Mouse (Mus musculus) CH12.LX (cell line): Measurements from ENCODE around the gene Nbas. TPM values are rescaled to one million over a fixed set of nuclear protein-coding genes. Genes with fewer than 3 reads are reported as not detected.

ENCODE experiments used
- DNase-seq: peaks from one replicate; pipeline ENCODE4 v3.0.0-alpha.2; 2013; ENCODE audit errors: extremely low read depth
- H3K27ac ChIP-seq: 2 replicates; pipeline ENCODE4 v1.5.1; 2012; ENCODE audit warnings: low read depth, mild to moderate bottlenecking, control low read depth, moderate library complexity; ENCODE audit not compliant: insufficient read depth
- H3K27me3 ChIP-seq: replicated peaks from 2 replicates; pipeline ENCODE3; 2012; ENCODE audit warnings: inconsistent platforms
- H3K36me3 ChIP-seq, 2 experiments: replicated peaks in 1 of 2; 2 replicates each; pipeline versions ENCODE3 to v1.6.1; 2012; ENCODE audit warnings: inconsistent platforms in 1 of 2, low read length in 1 of 2, mild to moderate bottlenecking in 1 of 2, mixed read lengths in 1 of 2, moderate library complexity in 1 of 2; ENCODE audit not compliant: control insufficient read depth in 1 of 2, insufficient read depth in 1 of 2
- H3K4me1 ChIP-seq, 2 experiments: 2 replicates each; pipeline ENCODE4 v1.6.1; 2012; ENCODE audit warnings: inconsistent platforms in 1 of 2, moderate library complexity in 1 of 2; ENCODE audit not compliant: insufficient read depth in 2 of 2, control insufficient read depth in 1 of 2
- H3K4me2 ChIP-seq: 2 replicates; pipeline ENCODE4 v1.6.1; 2012; ENCODE audit warnings: low read depth, mild to moderate bottlenecking, control low read depth; ENCODE audit not compliant: poor library complexity, insufficient read depth, severe bottlenecking
- H3K4me3 ChIP-seq, 3 experiments: fragments of 150-350 bp in 1 of 3; sonication (generic) in 1 of 3; replicated peaks in 1 of 3; 2 replicates each; pipeline versions ENCODE3 to v1.5.1; 2011 to 2012; ENCODE audit warnings: low read depth in 2 of 3, low read length in 2 of 3, mild to moderate bottlenecking in 2 of 3, moderate library complexity in 2 of 3, control low read depth in 1 of 3, improper control_type of control experiment in 1 of 3, inconsistent platforms in 1 of 3, mixed read lengths in 1 of 3; ENCODE audit not compliant: poor library complexity in 1 of 3
- H3K79me2 ChIP-seq: replicated peaks from 2 replicates; pipeline ENCODE4 v1.6.1; 2012; ENCODE audit warnings: mild to moderate bottlenecking, moderate library complexity; ENCODE audit not compliant: control insufficient read depth, poor library complexity, insufficient read depth, severe bottlenecking; ENCODE audit errors: extremely low read depth
- H3K9ac ChIP-seq: 2 replicates; pipeline ENCODE4 v1.6.1; 2012; ENCODE audit warnings: low read depth, mild to moderate bottlenecking, control low read depth, moderate library complexity; ENCODE audit not compliant: insufficient read depth
- H3K9me3 ChIP-seq: replicated peaks from 2 replicates; pipeline ENCODE3; 2012; ENCODE audit warnings: low read length, inconsistent platforms, mixed read lengths
- CHD1 ChIP-seq: IDR thresholded peaks from 2 replicates; pipeline ENCODE4 v1.6.1; 2012; ENCODE audit warnings: low read depth, low read length, improper control_type of control experiment, inconsistent platforms
- CHD2 ChIP-seq: IDR thresholded peaks from 2 replicates; pipeline ENCODE4 v1.6.1; 2011; ENCODE audit warnings: low read length, improper control_type of control experiment
- E2F4 ChIP-seq: IDR thresholded peaks from 2 replicates; pipeline ENCODE4 v1.6.1; 2011; ENCODE audit warnings: low read depth, low read length, improper control_type of control experiment; ENCODE audit not compliant: insufficient replicate concordance
- ELF1 ChIP-seq: IDR thresholded peaks from 2 replicates; pipeline ENCODE4 v1.6.1; 2014; ENCODE audit warnings: low read depth, mild to moderate bottlenecking, inconsistent platforms, low read length, improper control_type of control experiment
- ETS1 ChIP-seq: conservative IDR thresholded peaks from 2 replicates; pipeline ENCODE4 v1.6.1; 2012; ENCODE audit warnings: low read depth, mild to moderate bottlenecking, inconsistent platforms, low read length, improper control_type of control experiment, moderate library complexity
- HCFC1 ChIP-seq: IDR thresholded peaks from 2 replicates; pipeline ENCODE4 v1.6.1; 2012; ENCODE audit warnings: low read depth, mild to moderate bottlenecking, inconsistent platforms, low read length, improper control_type of control experiment
- IRF4 ChIP-seq: IDR thresholded peaks from 2 replicates; pipeline ENCODE4 v1.6.1; 2014; ENCODE audit warnings: low read depth, mild to moderate bottlenecking, inconsistent platforms, low read length, improper control_type of control experiment
- KAT2A ChIP-seq: IDR thresholded peaks from 2 replicates; pipeline ENCODE4 v1.6.1; 2012; ENCODE audit warnings: low read length, improper control_type of control experiment, inconsistent platforms; ENCODE audit not compliant: insufficient replicate concordance
- MAFK ChIP-seq: IDR thresholded peaks from 2 replicates; pipeline ENCODE4 v1.6.1; 2011; ENCODE audit warnings: low read length, improper control_type of control experiment; ENCODE audit not compliant: insufficient replicate concordance
- MAX ChIP-seq: IDR thresholded peaks from 2 replicates; pipeline ENCODE4 v1.6.1; 2011; ENCODE audit warnings: low read length, improper control_type of control experiment
- MAZ ChIP-seq: IDR thresholded peaks from 2 replicates; pipeline ENCODE4 v1.6.1; 2012; ENCODE audit warnings: low read depth, mild to moderate bottlenecking, inconsistent platforms, low read length, improper control_type of control experiment, moderate library complexity
- MEF2A ChIP-seq: IDR thresholded peaks from 2 replicates; pipeline ENCODE4 v1.6.1; 2014; ENCODE audit warnings: low read depth, mild to moderate bottlenecking, inconsistent platforms, low read length, improper control_type of control experiment, borderline replicate concordance
- MXI1 ChIP-seq: IDR thresholded peaks from 2 replicates; pipeline ENCODE4 v1.6.1; 2011; ENCODE audit warnings: mild to moderate bottlenecking, low read depth, low read length, improper control_type of control experiment
- MYC ChIP-seq: IDR thresholded peaks from 2 replicates; pipeline ENCODE4 v1.6.1; 2011; ENCODE audit warnings: low read depth, mild to moderate bottlenecking, improper control_type of control experiment, low read length
- NELFE ChIP-seq: IDR thresholded peaks from 2 replicates; pipeline ENCODE4 v1.6.1; 2011; ENCODE audit warnings: low read depth, low read length, improper control_type of control experiment
- NRF1 ChIP-seq: IDR thresholded peaks from 2 replicates; pipeline ENCODE4 v1.6.1; 2014; ENCODE audit warnings: low read depth, mild to moderate bottlenecking, inconsistent platforms, low read length, improper control_type of control experiment, moderate library complexity
- POLR2A ChIP-seq: IDR thresholded peaks from 2 replicates; pipeline ENCODE4 v1.6.1; 2011; ENCODE audit warnings: low read depth, mild to moderate bottlenecking, improper control_type of control experiment, low read length
- POLR2AphosphoS2 ChIP-seq: IDR thresholded peaks from 2 replicates; pipeline ENCODE4 v1.6.1; 2011; ENCODE audit warnings: low read depth, low read length, improper control_type of control experiment
- RCOR1 ChIP-seq: conservative IDR thresholded peaks from 2 replicates; pipeline ENCODE4 v1.6.1; 2012; ENCODE audit warnings: low read depth, mild to moderate bottlenecking, inconsistent platforms, low read length, improper control_type of control experiment
- TBP ChIP-seq: conservative IDR thresholded peaks from 2 replicates; pipeline ENCODE4 v1.6.1; 2011; ENCODE audit warnings: low read depth, low read length, improper control_type of control experiment
- TCF12 ChIP-seq: IDR thresholded peaks from 2 replicates; pipeline ENCODE4 v1.6.1; 2014; ENCODE audit warnings: low read depth, mild to moderate bottlenecking, inconsistent platforms, low read length, improper control_type of control experiment
- UBTF ChIP-seq: IDR thresholded peaks from 2 replicates; pipeline ENCODE4 v1.6.1; 2012; ENCODE audit warnings: low read depth, mild to moderate bottlenecking, inconsistent platforms, low read length, improper control_type of control experiment, moderate library complexity
- ZMIZ1 ChIP-seq: IDR thresholded peaks from 2 replicates; pipeline ENCODE4 v1.6.1; 2012; ENCODE audit warnings: low read depth, mild to moderate bottlenecking, inconsistent platforms, low read length, improper control_type of control experiment
- dilution Hi-C: fragments of 300-500 bp; cut with MboI; formaldehyde crosslinking; loops from 2 replicates; pipeline ENCODE4 v1.14.3; 2020; ENCODE audit warnings: low sequenced_read_pairs; ENCODE audit not compliant: extremely low pct_unique_long_range_greater_than_20kb, extremely low pct_ligation_motif_present
- in situ Hi-C: fragments of 300-500 bp; cut with MboI; formaldehyde crosslinking; loops from 3 replicates; pipeline ENCODE4 v1.14.3; 2019; ENCODE audit warnings: low sequenced_read_pairs, low pct_ligation_motif_present, low pct_unique_long_range_greater_than_20kb, mixed read lengths
- polyA plus RNA-seq: library from polyadenylated mRNA; unstranded; fragments of >175 nt; gene quantifications from 2 replicates; pipeline ENCODE4 v1.2.1, GENCODE M21; 2012; ENCODE audit warnings: low read depth; ENCODE audit not compliant: insufficient read length
- total RNA-seq, 2 experiments: library from RNA; depleted of rRNA; stranded (reverse); fragments of 300-350 nt in 1 of 2; fragments of >200 nt in 1 of 2; gene quantifications; 2 replicates each; pipeline ENCODE4 v1.2.3; 2012 to 2014

Gene Nbas
- total RNA-seq (2012; rRNA removed) = 38.7 and 51.6 TPM in 2 replicates
- 16.5 and 16.9 TPM in 2 replicates for total RNA-seq (2014; rRNA removed)
- polyA plus RNA-seq = 18.9 and 22.1 TPM in 2 replicates

- Histone ChIP-seq H3K4me3 (peak within 1 kb of the TSS; percentile 83 to 99 (median 85)), H3K79me2 (peaks cover 21% of the 10 kb centered on the region), H3K27me3 (no peaks in the 10 kb centered on the region), H3K9ac (peak within 1 kb of the TSS; percentile 98), H3K4me1 (peaks cover 2 to 14% of the 10 kb centered on the region in 2 experiments; a peak in 2 of 4 replicates), H3K36me3 (peaks cover 8 to 14% of the 10 kb centered on the region in 2 experiments), H3K27ac (peak within 1 kb of the TSS; percentile 76), H3K4me2 (peak within 1 kb of the TSS; percentile 68), H3K9me3 (no peaks in the 10 kb centered on the region)
- peak; percentile 71 for DNase-seq
- TF ChIP-seq MAX (no peak; the same call in 1 of the 2 replicates), NELFE (peak; percentile 88), MEF2A (peak; percentile 54; the same call in 1 of the 2 replicates), MAFK (0 out of 2 replicates have a peak, but pooled peaks have one; percentile 11), RCOR1 (no peak), CHD2 (0 out of 2 replicates have a peak, but pooled peaks have one; percentile 25), MXI1 (peak; percentile 84), TCF12 (peak; percentile 88), CHD1 (0 out of 2 replicates have a peak, but pooled peaks have one; percentile 38), E2F4 (no peak), TBP (peak; percentile 70), POLR2A (peak; percentile 83), ZMIZ1 (peak; percentile 79; the same call in 1 of the 2 replicates), MYC (no peak), IRF4 (peak; percentile 63; the same call in 1 of the 2 replicates), ELF1 (peak; percentile 46), MAZ (peak; percentile 84), POLR2AphosphoS2 (peak; percentile 58; the same call in 1 of the 2 replicates), UBTF (no peak), ETS1 (peak; percentile 18; the same call in 1 of the 2 replicates), KAT2A (0 out of 2 replicates have a peak, but pooled peaks have one; percentile 50), NRF1 (peak; percentile 60), HCFC1 (peak; percentile 82)
- dilution Hi-C loops = no loop called here
- in situ Hi-C loops = no loop called here
Measured at GRCm38 (mm10) chr12:13268826-13269449, at the start of gene Nbas. Nbas (plus strand) TSS chr12:13269133.
